Mouse (Mus musculus): ENCODE results near the gene Prex1. TPM values are rescaled to one million over a fixed set of nuclear protein-coding genes. Genes with fewer than 3 reads are reported as not detected.

Prex1 gene
- polyA plus RNA-seq (2012; rRNA removed) = 15.7 and 19.1 TPM in 2 replicates

GRCm38 (mm10) chr2:166713690-166714426 is at the start of gene Prex1:
Gene Prex1, minus strand, starts transcription at chr2:166713832.

Other genes starting within 250 kb of the Prex1 start
- 1.4 TPM in 2 replicates for gene Trp53rkb, start 78.7 kb upstream of the Prex1 start, polyA plus RNA-seq (2012; rRNA removed)
- gene Arfgef2, start 91.8 kb upstream of the Prex1 start, polyA plus RNA-seq (2012; rRNA removed) = 6.0 and 6.3 TPM in 2 replicates
- gene Cse1l, start 192.2 kb upstream of the Prex1 start, polyA plus RNA-seq (2012; rRNA removed) = 2.3 and 3.6 TPM in 2 replicates